In the genomic region with DNA sequence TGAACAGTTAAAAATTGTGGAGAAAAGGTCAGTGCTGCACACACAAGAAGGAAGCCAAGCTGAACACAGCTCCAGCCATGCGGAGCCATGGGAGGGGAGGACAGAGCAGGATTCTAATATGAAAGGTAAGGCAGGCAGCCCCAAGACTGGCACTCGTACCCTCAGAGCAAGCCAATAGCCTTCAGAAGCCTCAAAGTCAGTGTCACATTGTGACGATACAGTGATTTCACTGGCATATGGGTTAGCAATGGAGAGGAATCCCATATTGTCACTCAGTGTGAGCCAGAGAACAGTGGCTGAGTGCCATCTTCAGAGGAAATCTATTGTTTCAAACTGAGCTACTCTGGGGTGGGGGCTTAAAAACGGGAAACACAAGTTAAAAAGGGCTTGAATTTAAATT, we compare ENCODE assay signal across 17 mouse cellular contexts.
DNase-seq lines count a peak whose midpoint lies in the region; ATAC-seq and TF ChIP-seq lines count a peak whose summit lies in the region.
"Had no signal": no experiment of that assay in that cellular context is flagged by ENCODE, and none has a peak within 500 bp of the region (broad histone marks: within the 10 kb centered on the region; RNA-seq: fewer than 3 reads in every experiment).

No protein-coding gene starts in this region.

- H3K9me3 ChIP-seq in hindbrain, embryonic 16.5 days (ENCODE audit: control insufficient read depth, low read length) = no peaks in the 10 kb centered on the region; the same call in 1 of the 2 replicates
- no peaks in the 10 kb centered on the region for H3K9me3 ChIP-seq in hindbrain, embryonic 11.5 days (ENCODE audit: control insufficient read depth, low read length)
- H3K9me3 ChIP-seq: heart, embryonic 10.5 days had no signal

- WGBS in hindbrain, embryonic 16.5 days = 62% methylated on average over 4 of the region's 4 CpGs
- WGBS in hindbrain, embryonic 11.5 days = 81% methylated on average over 4 of the region's 4 CpGs

- H3K4me2 ChIP-seq in hindbrain, embryonic 16.5 days (ENCODE audit: low read length) = no peak overlapping the region
- no peak overlapping the region for H3K4me2 ChIP-seq in hindbrain, embryonic 11.5 days (replicated peaks; ENCODE audit: low read depth, low read length)
- H3K4me2 ChIP-seq: liver, embryonic 11.5 days had no signal

- H3K4me3 ChIP-seq in hindbrain, embryonic 16.5 days (ENCODE audit: low read length) = no peak overlapping the region
- H3K4me3 ChIP-seq in hindbrain, embryonic 11.5 days (ENCODE audit: low read depth, low read length) = no peak overlapping the region
- H3K4me3 ChIP-seq: heart, embryonic 10.5 days; layer of hippocampus, adult 2 months; left cerebral cortex, adult 2 months had no signal

- ATAC-seq in hindbrain, embryonic 16.5 days = peak; percentile 87
- no peak for ATAC-seq in hindbrain, embryonic 11.5 days (ENCODE audit: low FRiP score)

- no peak for DNase-seq in hindbrain, embryonic 11.5 days (ENCODE audit: low spot score)
- peak; percentile 50 for DNase-seq in brain, embryonic 14.5 days (ENCODE audit: low read depth)
- DNase-seq in cerebellum, adult 11 months = peak; percentile 74
- DNase-seq in cerebellum, postnatal 10 days = peak; percentile 91
- no peak for DNase-seq in urinary bladder, postnatal 14 days (ENCODE audit: low spot score)
- no peak for DNase-seq in adrenal gland, postnatal 25 days
- DNase-seq: kidney, adult 18-20 months; kidney, postnatal 14 days; lung, adult 18-20 months; lung, postnatal 14 days; midbrain, embryonic 14.5 days; thymus, postnatal 14 days had no signal

- H3K9ac ChIP-seq in hindbrain, embryonic 16.5 days (ENCODE audit: low read depth, low read length) = no peak overlapping the region
- H3K9ac ChIP-seq in hindbrain, embryonic 11.5 days (ENCODE audit: low read depth, low read length) = no peak overlapping the region

- TF ChIP-seq POLR2A in brain, embryonic 14.5 days (IDR thresholded peaks at IDR 0.05; ENCODE audit: borderline replicate concordance, extremely low read depth, insufficient read depth, insufficient read length, poor library complexity, severe bottlenecking) = no peak

- no peak for TF ChIP-seq CTCF in brain, embryonic 14.5 days (IDR thresholded peaks at IDR 0.05; ENCODE audit: borderline replicate concordance, extremely low read depth, insufficient read depth, insufficient read length)

- H3K36me3 ChIP-seq in hindbrain, embryonic 16.5 days (ENCODE audit: control insufficient read depth, insufficient read depth, low read length) = no peaks in the 10 kb centered on the region
- H3K36me3 ChIP-seq in hindbrain, embryonic 11.5 days (ENCODE audit: control insufficient read depth, insufficient read depth, low read length) = no peaks in the 10 kb centered on the region
- H3K36me3 ChIP-seq: heart, embryonic 10.5 days had no signal

- H3K4me1 ChIP-seq in hindbrain, embryonic 16.5 days (ENCODE audit: control insufficient read depth, insufficient read depth, low read depth, low read length) = no peaks in the 10 kb centered on the region
- no peaks in the 10 kb centered on the region for H3K4me1 ChIP-seq in hindbrain, embryonic 11.5 days (replicated peaks; ENCODE audit: control insufficient read depth, insufficient read depth, low read length)
- H3K4me1 ChIP-seq: heart, embryonic 10.5 days had no signal

- no peaks in the 10 kb centered on the region for H3K27me3 ChIP-seq in hindbrain, embryonic 16.5 days (replicated peaks; ENCODE audit: control insufficient read depth, insufficient read depth, low read length)
- H3K27me3 ChIP-seq in hindbrain, embryonic 11.5 days (ENCODE audit: control insufficient read depth, insufficient read depth, low read length) = no peaks in the 10 kb centered on the region

- H3K27ac ChIP-seq in hindbrain, embryonic 16.5 days (ENCODE audit: low read depth, low read length) = no peak overlapping the region
- H3K27ac ChIP-seq in hindbrain, embryonic 11.5 days (ENCODE audit: low read depth, low read length) = no peak overlapping the region
- H3K27ac ChIP-seq: heart, embryonic 10.5 days; layer of hippocampus, adult 2 months; left cerebral cortex, adult 2 months had no signal

Comparison
In these comparisons a context has a peak if more than half of its experiments do, and no peak if none do; other contexts are left out.
1. DNase-seq: peak in brain, embryonic 14.5 days (single experiment), cerebellum, adult 11 months (single experiment) and cerebellum, postnatal 10 days (2 of 2); none in hindbrain, embryonic 11.5 days (single experiment), urinary bladder, postnatal 14 days (single experiment) and adrenal gland, postnatal 25 days (single experiment).